ENCODE assay signal across 11 mouse cellular contexts in the genomic region with DNA sequence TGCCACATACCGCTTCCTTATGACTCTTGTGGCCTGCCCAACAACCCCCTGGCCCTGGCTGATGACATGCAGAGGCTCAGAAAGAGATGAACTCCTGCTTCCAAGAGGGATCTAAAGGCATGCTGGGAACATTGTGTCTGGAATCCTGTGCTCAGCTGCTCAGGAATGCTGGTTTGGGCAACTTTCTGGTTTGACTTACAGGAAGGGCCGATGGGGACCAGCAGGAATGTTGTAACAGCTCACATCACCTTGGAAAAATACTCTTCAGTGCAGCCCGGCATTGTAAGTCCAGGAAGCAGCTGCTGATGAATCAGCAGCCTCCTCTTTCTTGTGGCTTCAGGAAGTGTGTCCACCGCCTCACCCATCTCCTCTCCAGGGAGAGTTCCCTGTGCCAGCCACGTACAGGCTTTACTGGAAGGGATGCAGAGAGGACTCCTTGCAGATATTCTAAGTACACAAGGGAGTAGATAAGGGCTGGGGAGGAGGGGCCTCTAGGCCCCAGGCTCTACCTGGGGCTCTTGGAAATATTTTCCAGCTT.
DNase-seq lines count a peak whose midpoint lies in the region; ATAC-seq and TF ChIP-seq lines count a peak whose summit lies in the region.
"Had no signal": no experiment of that assay in that cellular context is flagged by ENCODE, and none has a peak within 500 bp of the region (broad histone marks: within the 10 kb centered on the region; RNA-seq: fewer than 3 reads in every experiment).

No protein-coding gene starts in this region.

- peaks cover 45% of the 10 kb centered on the region for H3K4me1 ChIP-seq in lung, embryonic 15.5 days
- H3K4me1 ChIP-seq in lung, adult 2 months (ENCODE audit: control insufficient read depth, insufficient read depth, low read length) = peaks cover 16% of the 10 kb centered on the region
- H3K4me1 ChIP-seq in stomach, embryonic 14.5 days (ENCODE audit: control insufficient read depth, insufficient read depth, low read length) = peaks cover 12% of the 10 kb centered on the region; the same call in 1 of the 2 replicates
- peaks cover 16% of the 10 kb centered on the region for H3K4me1 ChIP-seq in midbrain, embryonic 13.5 days (replicated peaks)

- no peak overlapping the region for H3K4me2 ChIP-seq in lung, embryonic 15.5 days
- H3K4me2 ChIP-seq in stomach, embryonic 14.5 days (replicated peaks; ENCODE audit: low read depth, low read length) = no peak overlapping the region
- no peak overlapping the region for H3K4me2 ChIP-seq in midbrain, embryonic 13.5 days (replicated peaks)

- H3K27ac ChIP-seq in lung, embryonic 15.5 days = peak overlapping the region; percentile 54
- peak overlapping the region; percentile 52 for H3K27ac ChIP-seq in stomach, embryonic 14.5 days (ENCODE audit: low read length)
- H3K27ac ChIP-seq in midbrain, embryonic 13.5 days = no peak overlapping the region; the same call in 1 of the 2 replicates

- TF ChIP-seq CTCF in lung, adult 2 months (IDR thresholded peaks at IDR 0.05; ENCODE audit: insufficient read depth, low read length) = no peak

- no peak for TF ChIP-seq POLR2A in lung, adult 2 months (IDR thresholded peaks at IDR 0.05; ENCODE audit: borderline replicate concordance, extremely low read depth, low read depth, low read length)

- H3K4me3 ChIP-seq in lung, embryonic 15.5 days = no peak overlapping the region
- H3K4me3 ChIP-seq in lung, adult 2 months (replicated peaks; ENCODE audit: extremely low read depth, low read depth, low read length) = no peak overlapping the region
- no peak overlapping the region for H3K4me3 ChIP-seq in stomach, embryonic 14.5 days (ENCODE audit: low read depth, low read length)
- no peak overlapping the region for H3K4me3 ChIP-seq in midbrain, embryonic 13.5 days (replicated peaks)
- H3K4me3 ChIP-seq: megakaryocyte, embryonic 14.5 days had no signal

- H3K27me3 ChIP-seq in lung, embryonic 15.5 days = no peaks in the 10 kb centered on the region
- H3K27me3 ChIP-seq in stomach, embryonic 14.5 days (ENCODE audit: control insufficient read depth, insufficient read depth, low read length) = no peaks in the 10 kb centered on the region
- no peaks in the 10 kb centered on the region for H3K27me3 ChIP-seq in midbrain, embryonic 13.5 days

- H3K36me3 ChIP-seq in lung, embryonic 15.5 days = no peaks in the 10 kb centered on the region
- H3K36me3 ChIP-seq in stomach, embryonic 14.5 days (ENCODE audit: control insufficient read depth, insufficient read depth, low read length) = no peaks in the 10 kb centered on the region
- H3K36me3 ChIP-seq in midbrain, embryonic 13.5 days = no peaks in the 10 kb centered on the region
- H3K36me3 ChIP-seq: G1E had no signal

- DNase-seq in lung, adult 2 months = no peak
- peak; percentile 98 for DNase-seq in heart, adult 11 months
- DNase-seq in kidney, adult 8-10 months = peak; percentile 41 to 57
- no peak for DNase-seq in c-Kit-positive CD71-positive TER-119-positive erythroid progenitor cells, embryonic 14.5 days (ENCODE audit: low spot score)
- DNase-seq in cerebellum, postnatal 36 days = no peak

- no peak for ATAC-seq in lung, embryonic 15.5 days (ENCODE audit: borderline replicate concordance, extremely low read depth, low FRiP score, low TSS enrichment)
- no peak for ATAC-seq in stomach, embryonic 14.5 days (ENCODE audit: insufficient number of reproducible peaks, insufficient read depth, low FRiP score, low read depth)
- ATAC-seq in midbrain, embryonic 13.5 days = no peak
- ATAC-seq: forebrain, embryonic 16.5 days had no signal

- WGBS in lung, embryonic 15.5 days = 33% methylated on average over 5 of the region's 5 CpGs
- WGBS in lung, adult 2 months = 20% methylated on average over 5 of the region's 5 CpGs
- 53% methylated on average over 5 of the region's 5 CpGs for WGBS in stomach, embryonic 14.5 days
- 77% methylated on average over 5 of the region's 5 CpGs for WGBS in midbrain, embryonic 13.5 days

- no peak overlapping the region for H3K9ac ChIP-seq in lung, embryonic 15.5 days
- no peak overlapping the region for H3K9ac ChIP-seq in stomach, embryonic 14.5 days (replicated peaks; ENCODE audit: low read depth, low read length)
- no peak overlapping the region for H3K9ac ChIP-seq in midbrain, embryonic 13.5 days (replicated peaks)

- no peaks in the 10 kb centered on the region for H3K9me3 ChIP-seq in lung, embryonic 15.5 days
- H3K9me3 ChIP-seq in stomach, embryonic 14.5 days (ENCODE audit: control insufficient read depth, low read depth, low read length) = no peaks in the 10 kb centered on the region
- H3K9me3 ChIP-seq in midbrain, embryonic 13.5 days = no peaks in the 10 kb centered on the region
- H3K9me3 ChIP-seq: megakaryocyte, embryonic 14.5 days had no signal

Comparison
In these comparisons a context has a peak if more than half of its experiments do, and no peak if none do; other contexts are left out.
1. DNase-seq: peak in heart, adult 11 months (single experiment) and kidney, adult 8-10 months (2 of 2); none in lung, adult 2 months (single experiment), c-Kit-positive CD71-positive TER-119-positive erythroid progenitor cells, embryonic 14.5 days (single experiment) and cerebellum, postnatal 36 days (0 of 2).